Mouse (Mus musculus): ENCODE measurements at regions not wholly inside any gene's neighbourhood (a gene's known extent, or its start where the extent isn't known, plus 50 kb on each side); places are given as distances from the start of the nearest gene placed in this dataset.

- no peak for TF ChIP-seq CTCF (IDR thresholded peaks at IDR 0.05; ENCODE audit: borderline replicate concordance, control insufficient read depth, extremely low read depth, insufficient read depth, low read length, poor library complexity)
- no peak for TF ChIP-seq POLR2A (IDR thresholded peaks at IDR 0.05; ENCODE audit: control insufficient read depth, extremely low read depth, insufficient read depth, low read length, poor library complexity)
Measured at GRCm38 (mm10) chr2:114260397-114261071, 59.3 kb upstream of the Zfp770 start.
